Mouse (Mus musculus): ENCODE data around the gene Erc2. TPM values are rescaled to one million over a fixed set of nuclear protein-coding genes. Genes with fewer than 3 reads are reported as not detected.

Erc2 gene
- polyA plus RNA-seq, 1 experiment from 2014 or later: 9.1 TPM

- peaks cover 6% of the 10 kb centered on the region for H3K4me1 ChIP-seq
- no peaks in the 10 kb centered on the region for H3K36me3 ChIP-seq (replicated peaks)
- H3K27ac ChIP-seq: no peak overlapping the region
- H3K4me3 ChIP-seq: no peak overlapping the region
- no peak for DNase-seq (ENCODE audit: extremely low spot score, low spot score)
- H3K27me3 ChIP-seq (ENCODE audit: poor library complexity, severe bottlenecking): peaks cover 49% of the 10 kb centered on the region
- WGBS: 75% methylated on average over 2 of the region's 2 CpGs
- no peaks in the 10 kb centered on the region for H3K9me3 ChIP-seq
These were observed 701.5 kb downstream of the Erc2 start for GRCm38 (mm10) chr14:28323727-28324126.

GRCm38 (mm10) chr14:28326456-28326855 lies 704.2 kb downstream of the Erc2 start:
- no peaks in the 10 kb centered on the region for H3K36me3 ChIP-seq (replicated peaks)
- H3K9me3 ChIP-seq: no peaks in the 10 kb centered on the region
- H3K27me3 ChIP-seq (ENCODE audit: poor library complexity, severe bottlenecking): peaks cover 49% of the 10 kb centered on the region
- no peak overlapping the region for H3K27ac ChIP-seq
- H3K4me3 ChIP-seq: no peak overlapping the region
- H3K4me1 ChIP-seq: peaks cover 18% of the 10 kb centered on the region
- 83% methylated on average over 7 of the region's 7 CpGs for WGBS
- DNase-seq (ENCODE audit: extremely low spot score, low spot score): no peak

GRCm38 (mm10) chr14:28328512-28328911 lies 706.3 kb downstream of the Erc2 start:
- Histone ChIP-seq H3K9me3 (no peaks in the 10 kb centered on the region), H3K27me3 (ENCODE audit: poor library complexity, severe bottlenecking) (peaks cover 53% of the 10 kb centered on the region), H3K4me3 (no peak overlapping the region), H3K36me3 (replicated peaks) (no peaks in the 10 kb centered on the region), H3K27ac (no peak overlapping the region), H3K4me1 (peaks cover 37% of the 10 kb centered on the region)
- 36% methylated on average over 8 of the region's 8 CpGs for WGBS
- DNase-seq (ENCODE audit: extremely low spot score, low spot score): peak; percentile 18

GRCm38 (mm10) chr14:28331108-28331507 lies 708.9 kb downstream of the Erc2 start:
- DNase-seq (ENCODE audit: extremely low spot score, low spot score): no peak
- no peaks in the 10 kb centered on the region for H3K36me3 ChIP-seq (replicated peaks)
- no peak overlapping the region for H3K27ac ChIP-seq
- no peak overlapping the region for H3K4me3 ChIP-seq
- WGBS: 92% methylated on average over 5 of the region's 5 CpGs
- H3K4me1 ChIP-seq: peaks cover 49% of the 10 kb centered on the region
- H3K9me3 ChIP-seq: no peaks in the 10 kb centered on the region
- peaks cover 30% of the 10 kb centered on the region; the same call in 1 of the 2 replicates for H3K27me3 ChIP-seq (ENCODE audit: poor library complexity, severe bottlenecking)

- H3K27ac ChIP-seq: no peak overlapping the region
- peaks cover 17% of the 10 kb centered on the region; the same call in 1 of the 2 replicates for H3K27me3 ChIP-seq (ENCODE audit: poor library complexity, severe bottlenecking)
- no peak overlapping the region for H3K4me3 ChIP-seq
- 19% methylated on average over 3 of the region's 3 CpGs for WGBS
- DNase-seq (ENCODE audit: extremely low spot score, low spot score): peak; percentile 30
- H3K9me3 ChIP-seq: no peaks in the 10 kb centered on the region
- H3K4me1 ChIP-seq: peaks cover 49% of the 10 kb centered on the region
- H3K36me3 ChIP-seq (replicated peaks): no peaks in the 10 kb centered on the region
These were observed 710.2 kb downstream of the Erc2 start for GRCm38 (mm10) chr14:28332351-28332953.

GRCm38 (mm10) chr14:28339146-28339545 lies 716.9 kb downstream of the Erc2 start:
- no peaks in the 10 kb centered on the region for H3K27me3 ChIP-seq (ENCODE audit: poor library complexity, severe bottlenecking)
- WGBS: 90% methylated on average over 3 of the region's 3 CpGs

GRCm38 (mm10) chr14:28349129-28349528 lies 726.9 kb downstream of the Erc2 start:
- no peaks in the 10 kb centered on the region for H3K36me3 ChIP-seq (replicated peaks)
- H3K27me3 ChIP-seq (ENCODE audit: poor library complexity, severe bottlenecking): no peaks in the 10 kb centered on the region
- WGBS: 64% methylated on average over 1 of the region's 1 CpGs
- no peaks in the 10 kb centered on the region for H3K9me3 ChIP-seq
- H3K4me3 ChIP-seq: no peak overlapping the region
- peak overlapping the region; percentile 58; the same call in 1 of the 2 replicates for H3K27ac ChIP-seq
- DNase-seq (ENCODE audit: extremely low spot score, low spot score): no peak
- H3K4me1 ChIP-seq: peaks cover 16% of the 10 kb centered on the region

More at GRCm38 (mm10) chr14:28339146-28339545, 716.9 kb downstream of the Erc2 start:
- Histone ChIP-seq H3K9me3 (no peaks in the 10 kb centered on the region), H3K4me1 (peaks cover 5% of the 10 kb centered on the region), H3K36me3 (replicated peaks) (no peaks in the 10 kb centered on the region), H3K27ac (no peak overlapping the region), H3K4me3 (no peak overlapping the region)
- DNase-seq (ENCODE audit: extremely low spot score, low spot score): no peak

- Histone ChIP-seq H3K27me3 (ENCODE audit: poor library complexity, severe bottlenecking) (no peaks in the 10 kb centered on the region), H3K9me3 (no peaks in the 10 kb centered on the region), H3K36me3 (replicated peaks) (no peaks in the 10 kb centered on the region), H3K27ac (no peak overlapping the region), H3K4me3 (no peak overlapping the region), H3K4me1 (no peaks in the 10 kb centered on the region)
- DNase-seq (ENCODE audit: extremely low spot score, low spot score): no peak
These were observed 733.8 kb downstream of the Erc2 start for GRCm38 (mm10) chr14:28356031-28356430.

- Histone ChIP-seq H3K9me3 (no peaks in the 10 kb centered on the region), H3K36me3 (replicated peaks) (no peaks in the 10 kb centered on the region), H3K27ac (no peak overlapping the region), H3K4me3 (no peak overlapping the region), H3K4me1 (0 out of 2 replicates have a peak, but pooled peaks cover 3% of the 10 kb centered on the region), H3K27me3 (ENCODE audit: poor library complexity, severe bottlenecking) (no peaks in the 10 kb centered on the region; the same call in 1 of the 2 replicates)
- WGBS: 80% methylated on average over 4 of the region's 4 CpGs
- no peak for DNase-seq (ENCODE audit: extremely low spot score, low spot score)
These were observed 737.3 kb downstream of the Erc2 start for GRCm38 (mm10) chr14:28359502-28359901.

- 0 out of 2 replicates have a peak, but pooled peaks cover 3% of the 10 kb centered on the region for H3K4me1 ChIP-seq
- no peak overlapping the region for H3K27ac ChIP-seq
- no peaks in the 10 kb centered on the region for H3K9me3 ChIP-seq
- no peaks in the 10 kb centered on the region; the same call in 1 of the 2 replicates for H3K27me3 ChIP-seq (ENCODE audit: poor library complexity, severe bottlenecking)
- DNase-seq (ENCODE audit: extremely low spot score, low spot score): no peak
- no peak overlapping the region for H3K4me3 ChIP-seq
- WGBS: 90% methylated on average over 4 of the region's 4 CpGs
- no peaks in the 10 kb centered on the region for H3K36me3 ChIP-seq (replicated peaks)
These were observed 737.8 kb downstream of the Erc2 start for GRCm38 (mm10) chr14:28359983-28360382.

GRCm38 (mm10) chr14:28362336-28362735 lies 740.1 kb downstream of the Erc2 start:
- Histone ChIP-seq H3K9me3 (no peaks in the 10 kb centered on the region), H3K27me3 (ENCODE audit: poor library complexity, severe bottlenecking) (no peaks in the 10 kb centered on the region; the same call in 1 of the 2 replicates), H3K4me1 (0 out of 2 replicates have a peak, but pooled peaks cover 3% of the 10 kb centered on the region), H3K36me3 (replicated peaks) (no peaks in the 10 kb centered on the region), H3K4me3 (no peak overlapping the region), H3K27ac (no peak overlapping the region)
- no peak for DNase-seq (ENCODE audit: extremely low spot score, low spot score)
- WGBS: 48% methylated on average over 4 of the region's 4 CpGs

GRCm38 (mm10) chr14:28370713-28371112 lies 748.5 kb downstream of the Erc2 start:
- Histone ChIP-seq H3K36me3 (replicated peaks) (no peaks in the 10 kb centered on the region), H3K4me1 (peaks cover 14% of the 10 kb centered on the region), H3K9me3 (no peaks in the 10 kb centered on the region), H3K27me3 (ENCODE audit: poor library complexity, severe bottlenecking) (peaks cover 58% of the 10 kb centered on the region), H3K4me3 (no peak overlapping the region), H3K27ac (no peak overlapping the region)
- no peak for DNase-seq (ENCODE audit: extremely low spot score, low spot score)
- 78% methylated on average over 8 of the region's 8 CpGs for WGBS

- Histone ChIP-seq H3K27me3 (ENCODE audit: poor library complexity, severe bottlenecking) (peaks cover 68% of the 10 kb centered on the region), H3K4me3 (no peak overlapping the region), H3K9me3 (no peaks in the 10 kb centered on the region), H3K27ac (no peak overlapping the region), H3K4me1 (peaks cover 23% of the 10 kb centered on the region), H3K36me3 (replicated peaks) (no peaks in the 10 kb centered on the region)
- 79% methylated on average over 10 of the region's 10 CpGs for WGBS
- no peak for DNase-seq (ENCODE audit: extremely low spot score, low spot score)
These were observed 749.4 kb downstream of the Erc2 start for GRCm38 (mm10) chr14:28371651-28372050.

Measured in forebrain, embryonic 10.5 days (tissue).